Mouse (Mus musculus) liver, embryonic 14.5 days (tissue): ENCODE results near the gene Vegfd. TPM values are rescaled to one million over a fixed set of nuclear protein-coding genes. Genes with fewer than 3 reads are reported as not detected.
A peak's percentile ranks its signal among the peaks of the same experiment; 100 is the strongest.

Source experiments
- ATAC-seq: fragments of 200-750 bp; cut with Nextera tagmentation; 2 replicates; pipeline ENCODE4 v1.8.0; 2017; ENCODE audit warnings: moderate number of reproducible peaks, mild to moderate bottlenecking, moderate library complexity; ENCODE audit not compliant: insufficient read depth
- DNase-seq, 3 experiments: peaks; one replicate each; pipeline ENCODE4 v3.0.0-alpha.2; 2012 to 2013; ENCODE audit warnings: low read depth in 3 of 3, low spot score in 3 of 3
- H3K27ac ChIP-seq: fragments of 300-500 bp; sonication (generic); 2 replicates; pipeline ENCODE4 v1.5.1; 2014; ENCODE audit warnings: moderate library complexity, mild to moderate bottlenecking, control low read depth, inconsistent platforms
- H3K27me3 ChIP-seq: fragments of 300-500 bp; sonication (generic); 2 replicates; pipeline ENCODE4 v1.6.1; 2014; ENCODE audit warnings: mild to moderate bottlenecking, low read length, moderate library complexity; ENCODE audit not compliant: control insufficient read depth, insufficient read depth
- H3K36me3 ChIP-seq: fragments of 300-500 bp; sonication (generic); replicated peaks from 2 replicates; pipeline ENCODE4 v1.6.1; 2014; ENCODE audit warnings: low read depth; ENCODE audit not compliant: control insufficient read depth, insufficient read depth
- H3K4me1 ChIP-seq, 2 experiments: fragments of 200-500 bp in 1 of 2; fragments of 300-500 bp in 1 of 2; sonication (generic) in 1 of 2; replicated peaks; 2 replicates each; pipeline ENCODE4 v1.6.1; 2012 to 2014; ENCODE audit warnings: antibody characterized with exemption in 1 of 2, inconsistent platforms in 1 of 2, low read length in 1 of 2; ENCODE audit not compliant: control insufficient read depth in 2 of 2, insufficient read depth in 2 of 2
- H3K4me2 ChIP-seq: fragments of 300-500 bp; sonication (generic); 2 replicates; pipeline ENCODE4 v1.6.1; 2014; ENCODE audit warnings: low read depth, mild to moderate bottlenecking, control low read depth, moderate library complexity
- H3K4me3 ChIP-seq, 2 experiments: fragments of 200-500 bp in 1 of 2; fragments of 300-500 bp in 1 of 2; sonication (generic) in 1 of 2; 2 replicates each; pipeline ENCODE4 v1.5.1; 2012 to 2014; ENCODE audit warnings: low read depth in 2 of 2, low read length in 2 of 2, mild to moderate bottlenecking in 2 of 2, control low read depth in 1 of 2, inconsistent platforms in 1 of 2, moderate library complexity in 1 of 2; ENCODE audit not compliant: insufficient read depth in 1 of 2
- H3K9ac ChIP-seq: fragments of 300-500 bp; sonication (generic); replicated peaks from 2 replicates; pipeline ENCODE4 v1.6.1; 2014; ENCODE audit warnings: mild to moderate bottlenecking, control low read depth, moderate library complexity
- H3K9me3 ChIP-seq: fragments of 300-500 bp; sonication (generic); 2 replicates; pipeline ENCODE4 v1.6.1; 2016; ENCODE audit warnings: low read length, mixed read lengths; ENCODE audit not compliant: control insufficient read depth
- CTCF ChIP-seq: IDR thresholded peaks from 2 replicates; pipeline ENCODE4 v1.5.1; 2016; ENCODE audit warnings: antibody characterized with exemption, low read depth, control low read depth
- EP300 ChIP-seq: IDR thresholded peaks from 2 replicates; pipeline ENCODE4 v1.6.1; 2016; ENCODE audit warnings: antibody characterized with exemption, low read depth
- WGBS: fragments of 180-500 bp; shearing (Covaris S2); extraction: QIAGEN DNeasy Blood & Tissue Kit; methylation state at CpG from one replicate; pipeline ENCODE4 v1.1.7; 2014; ENCODE audit not compliant: insufficient replicate concordance; 5-methylcytosine and 5-hydroxymethylcytosine counted together
- polyA plus RNA-seq, 2 experiments: library from polyadenylated mRNA; depleted of rRNA in 1 of 2; stranded (reverse) in 1 of 2; unstranded in 1 of 2; fragments of >200 nt; fragmentation: Nextera tagmentation in 1 of 2; extraction: Ambion mirVana in 1 of 2; gene quantifications; 2 replicates each; pipeline versions ENCODE4 v1.2.1 to v1.2.3; 2012 to 2014

The Vegfd gene
- polyA plus RNA-seq, 2 experiments = 0.69 to 1.0 TPM

- peaks cover 13% of the 10 kb centered on the region for H3K36me3 ChIP-seq
- H3K4me2 ChIP-seq = no peak overlapping the region
- peaks cover 0 to 8% of the 10 kb centered on the region in 2 experiments; a peak in 3 of 4 replicates for H3K4me1 ChIP-seq
- ATAC-seq (no peak), DNase-seq (no peak)
- 73% methylated on average over 2 of the region's 2 CpGs for WGBS
- TF ChIP-seq EP300 (no peak), CTCF (no peak)
- no peak overlapping the region for H3K4me3 ChIP-seq
- H3K27me3 ChIP-seq = no peaks in the 10 kb centered on the region
- H3K9me3 ChIP-seq = no peaks in the 10 kb centered on the region
- H3K9ac ChIP-seq = no peak overlapping the region
- H3K27ac ChIP-seq = no peak overlapping the region
Measured at GRCm38 (mm10) chrX:164428224-164428623, 55.0 kb downstream of the Vegfd start.

GRCm38 (mm10) chrX:164430621-164431020 is 57.4 kb downstream of the Vegfd start:
- no peak for ATAC-seq
- Histone ChIP-seq H3K27me3 (no peaks in the 10 kb centered on the region), H3K4me2 (no peak overlapping the region), H3K9ac (no peak overlapping the region), H3K4me1 (peaks cover 0 to 8% of the 10 kb centered on the region in 2 experiments; a peak in 3 of 4 replicates), H3K4me3 (no peak overlapping the region), H3K27ac (no peak overlapping the region), H3K36me3 (peaks cover 17% of the 10 kb centered on the region), H3K9me3 (no peaks in the 10 kb centered on the region)
- TF ChIP-seq CTCF (no peak), EP300 (no peak)
- WGBS = 63% methylated on average over 6 of the region's 6 CpGs
- no peak for DNase-seq

- no peak overlapping the region for H3K9ac ChIP-seq
- no peak for ATAC-seq
- H3K9me3 ChIP-seq = no peaks in the 10 kb centered on the region
- H3K4me1 ChIP-seq = peaks cover 0 to 8% of the 10 kb centered on the region in 2 experiments; a peak in 2 of 4 replicates
- H3K27me3 ChIP-seq = no peaks in the 10 kb centered on the region
- no peak overlapping the region for H3K4me2 ChIP-seq
- DNase-seq = no peak
- 63% methylated on average over 2 of the region's 2 CpGs for WGBS
- peaks cover 17% of the 10 kb centered on the region for H3K36me3 ChIP-seq
- H3K27ac ChIP-seq = no peak overlapping the region
- TF ChIP-seq EP300 (no peak), CTCF (no peak)
- no peak overlapping the region for H3K4me3 ChIP-seq
Measured at GRCm38 (mm10) chrX:164431133-164431532, 58.0 kb downstream of the Vegfd start.

- peaks cover 17% of the 10 kb centered on the region for H3K36me3 ChIP-seq
- no peak overlapping the region for H3K4me3 ChIP-seq
- H3K9me3 ChIP-seq = no peaks in the 10 kb centered on the region
- WGBS = 66% methylated on average over 6 of the region's 6 CpGs
- H3K4me1 ChIP-seq = peaks cover 0 to 8% of the 10 kb centered on the region in 2 experiments; a peak in 2 of 4 replicates
- H3K27me3 ChIP-seq = no peaks in the 10 kb centered on the region
- TF ChIP-seq EP300 (no peak), CTCF (no peak)
- no peak overlapping the region for H3K9ac ChIP-seq
- DNase-seq = no peak
- ATAC-seq = no peak
- no peak overlapping the region for H3K4me2 ChIP-seq
- H3K27ac ChIP-seq = no peak overlapping the region
Measured at GRCm38 (mm10) chrX:164431541-164431940, 58.4 kb downstream of the Vegfd start.

- DNase-seq (no peak), ATAC-seq (peak; percentile 23; the same call in 1 of the 2 replicates)
- TF ChIP-seq CTCF (no peak), EP300 (no peak)
- Histone ChIP-seq H3K9me3 (no peaks in the 10 kb centered on the region), H3K4me1 (peaks cover 0 to 8% of the 10 kb centered on the region in 2 experiments; a peak in 2 of 4 replicates), H3K4me2 (no peak overlapping the region), H3K9ac (no peak overlapping the region), H3K4me3 (no peak overlapping the region), H3K27me3 (no peaks in the 10 kb centered on the region), H3K36me3 (peaks cover 17% of the 10 kb centered on the region), H3K27ac (no peak overlapping the region)
- 57% methylated on average over 9 of the region's 9 CpGs for WGBS
Measured at GRCm38 (mm10) chrX:164432682-164433081, 59.5 kb downstream of the Vegfd start.
